Mouse (Mus musculus) neural tube, embryonic 13.5 days (tissue): ENCODE data around the gene Bnipl. TPM values are rescaled to one million over a fixed set of nuclear protein-coding genes. Genes with fewer than 3 reads are reported as not detected.

Source experiments
- ATAC-seq: fragments of 200-750 bp; cut with Nextera tagmentation; 2 replicates; pipeline ENCODE4 v1.8.0; 2017; ENCODE audit warnings: low read depth, mild to moderate bottlenecking, moderate TSS enrichment, moderate library complexity
- H3K27ac ChIP-seq: fragments of 300-500 bp; sonication (generic); replicated peaks from 2 replicates; pipeline ENCODE4 v1.5.1; 2015; ENCODE audit warnings: moderate library complexity, mild to moderate bottlenecking, inconsistent platforms
- H3K27me3 ChIP-seq: fragments of 300-500 bp; sonication (generic); 2 replicates; pipeline ENCODE4 v1.6.1; 2015; ENCODE audit warnings: mild to moderate bottlenecking, inconsistent platforms
- H3K36me3 ChIP-seq: fragments of 300-500 bp; sonication (generic); 2 replicates; pipeline ENCODE4 v1.6.1; 2015; ENCODE audit warnings: mild to moderate bottlenecking, inconsistent platforms
- H3K4me1 ChIP-seq: fragments of 300-500 bp; sonication (generic); replicated peaks from 2 replicates; pipeline ENCODE4 v1.6.1; 2015; ENCODE audit warnings: inconsistent platforms
- H3K4me2 ChIP-seq: fragments of 300-500 bp; sonication (generic); 2 replicates; pipeline ENCODE4 v1.6.1; 2015; ENCODE audit warnings: inconsistent platforms, mild to moderate bottlenecking, moderate library complexity
- H3K4me3 ChIP-seq: fragments of 300-500 bp; sonication (generic); 2 replicates; pipeline ENCODE4 v1.5.1; 2015; ENCODE audit warnings: mild to moderate bottlenecking, inconsistent platforms
- H3K9ac ChIP-seq: fragments of 300-500 bp; sonication (generic); 2 replicates; pipeline ENCODE4 v1.6.1; 2015; ENCODE audit warnings: moderate library complexity, mild to moderate bottlenecking, inconsistent platforms
- H3K9me3 ChIP-seq: fragments of 300-500 bp; sonication (generic); 2 replicates; pipeline ENCODE4 v1.6.1; 2016; ENCODE audit warnings: inconsistent platforms
- WGBS: fragments of 180-500 bp; shearing (Covaris S2); methylation state at CpG from one replicate; pipeline ENCODE4 v1.1.7; 2015; 5-methylcytosine and 5-hydroxymethylcytosine counted together
- polyA plus RNA-seq: library from polyadenylated mRNA; unstranded; fragments of >200 nt; fragmentation: Nextera tagmentation; extraction: Ambion mirVana; gene quantifications from 2 replicates; pipeline ENCODE4 v1.2.1, GENCODE M21; 2015

Gene Bnipl
- polyA plus RNA-seq, 1 experiment from 2014 or later, result not detected

GRCm38 (mm10) chr3:95286510-95286909, 35.5 kb upstream of the Bnipl start:
- no peak overlapping the region for H3K9ac ChIP-seq
- H3K27me3 ChIP-seq, result no peaks in the 10 kb centered on the region
- ATAC-seq, result no peak
- H3K27ac ChIP-seq, result no peak overlapping the region
- H3K9me3 ChIP-seq, result no peaks in the 10 kb centered on the region
- H3K4me3 ChIP-seq, result no peak overlapping the region
- 90% methylated on average over 7 of the region's 7 CpGs for WGBS
- H3K36me3 ChIP-seq, result peaks cover 42% of the 10 kb centered on the region
- no peak overlapping the region for H3K4me2 ChIP-seq
- H3K4me1 ChIP-seq, result peaks cover 30% of the 10 kb centered on the region

- Histone ChIP-seq H3K36me3 (peaks cover 37% of the 10 kb centered on the region), H3K27me3 (no peaks in the 10 kb centered on the region), H3K27ac (no peak overlapping the region), H3K4me2 (no peak overlapping the region), H3K4me1 (peaks cover 31% of the 10 kb centered on the region), H3K4me3 (no peak overlapping the region), H3K9ac (no peak overlapping the region), H3K9me3 (no peaks in the 10 kb centered on the region)
- no peak for ATAC-seq
- WGBS, result 71% methylated on average over 5 of the region's 5 CpGs
These were observed 35.0 kb upstream of the Bnipl start for GRCm38 (mm10) chr3:95286011-95286410.

GRCm38 (mm10) chr3:95285390-95285789, 34.4 kb upstream of the Bnipl start:
- no peaks in the 10 kb centered on the region for H3K27me3 ChIP-seq
- H3K36me3 ChIP-seq, result peaks cover 31% of the 10 kb centered on the region
- H3K9ac ChIP-seq, result no peak overlapping the region
- H3K9me3 ChIP-seq, result no peaks in the 10 kb centered on the region
- no peak for ATAC-seq
- H3K4me3 ChIP-seq, result no peak overlapping the region
- 0 out of 2 replicates have a peak overlapping the region, but pooled peaks have one; percentile 82 for H3K4me2 ChIP-seq
- 93% methylated on average over 5 of the region's 5 CpGs for WGBS
- peaks cover 38% of the 10 kb centered on the region for H3K4me1 ChIP-seq
- no peak overlapping the region for H3K27ac ChIP-seq

GRCm38 (mm10) chr3:95284501-95285281, 33.7 kb upstream of the Bnipl start:
- Histone ChIP-seq H3K36me3 (peaks cover 24% of the 10 kb centered on the region), H3K4me2 (peak overlapping the region; percentile 82), H3K27me3 (no peaks in the 10 kb centered on the region), H3K4me3 (peak overlapping the region; percentile 76), H3K9me3 (no peaks in the 10 kb centered on the region), H3K9ac (peak overlapping the region; percentile 91), H3K27ac (no peak overlapping the region), H3K4me1 (peaks cover 41% of the 10 kb centered on the region)
- WGBS, result 86% methylated on average over 12 of the region's 12 CpGs
- no peak for ATAC-seq

GRCm38 (mm10) chr3:95284062-95284461, 33.1 kb upstream of the Bnipl start:
- peak overlapping the region; percentile 82 for H3K4me2 ChIP-seq
- H3K9me3 ChIP-seq, result no peaks in the 10 kb centered on the region
- peak overlapping the region; percentile 76 for H3K4me3 ChIP-seq
- peak overlapping the region; percentile 91 for H3K9ac ChIP-seq
- 9% methylated on average over 1 of the region's 1 CpGs for WGBS
- H3K36me3 ChIP-seq, result peaks cover 19% of the 10 kb centered on the region
- H3K4me1 ChIP-seq, result peaks cover 44% of the 10 kb centered on the region
- no peaks in the 10 kb centered on the region for H3K27me3 ChIP-seq
- no peak for ATAC-seq
- peak overlapping the region; percentile 98 for H3K27ac ChIP-seq

- no peaks in the 10 kb centered on the region for H3K27me3 ChIP-seq
- ATAC-seq, result no peak
- peak overlapping the region; percentile 98 for H3K27ac ChIP-seq
- peak overlapping the region; percentile 91 for H3K9ac ChIP-seq
- H3K36me3 ChIP-seq, result peaks cover 14% of the 10 kb centered on the region
- whole genome bisulfite sequencing, result 2% methylated on average over 7 of the region's 7 CpGs
- H3K4me3 ChIP-seq, result peak overlapping the region; percentile 76
- peak overlapping the region; percentile 82 for H3K4me2 ChIP-seq
- H3K4me1 ChIP-seq, result peaks cover 44% of the 10 kb centered on the region
- H3K9me3 ChIP-seq, result no peaks in the 10 kb centered on the region
These were observed 32.6 kb upstream of the Bnipl start for GRCm38 (mm10) chr3:95283589-95283941.

- peak; percentile 69 for ATAC-seq
- Histone ChIP-seq H3K9me3 (no peaks in the 10 kb centered on the region), H3K4me3 (peak overlapping the region; percentile 76), H3K36me3 (peaks cover 9% of the 10 kb centered on the region), H3K4me2 (peak overlapping the region; percentile 82), H3K9ac (peak overlapping the region; percentile 91), H3K27ac (peak overlapping the region; percentile 98), H3K4me1 (peaks cover 44% of the 10 kb centered on the region), H3K27me3 (no peaks in the 10 kb centered on the region)
- WGBS, result under 1% methylated on average over 51 of the region's 51 CpGs
These were observed 32.0 kb upstream of the Bnipl start for GRCm38 (mm10) chr3:95282865-95283588.

GRCm38 (mm10) chr3:95282381-95282864, 31.4 kb upstream of the Bnipl start:
- no peaks in the 10 kb centered on the region for H3K27me3 ChIP-seq
- WGBS, result under 1% methylated on average over 11 of the region's 11 CpGs
- peak overlapping the region; percentile 91 for H3K9ac ChIP-seq
- H3K4me2 ChIP-seq, result peak overlapping the region; percentile 82
- peaks cover 44% of the 10 kb centered on the region for H3K4me1 ChIP-seq
- peak; percentile 16; the same call in 1 of the 2 replicates for ATAC-seq
- peaks cover 3% of the 10 kb centered on the region for H3K36me3 ChIP-seq
- H3K4me3 ChIP-seq, result peak overlapping the region; percentile 76
- no peaks in the 10 kb centered on the region for H3K9me3 ChIP-seq
- peak overlapping the region; percentile 98 for H3K27ac ChIP-seq

GRCm38 (mm10) chr3:95281216-95282126, 30.5 kb upstream of the Bnipl start, which contains the start of the genes Mindy1 and Prune1:
Gene Mindy1, plus strand, starts transcription at chr3:95281345.
Gene Prune1, minus strand, starts transcription at chr3:95282076.
- ATAC-seq, result peak; percentile 92
- H3K9me3 ChIP-seq, result no peaks in the 10 kb centered on the region
- H3K4me1 ChIP-seq, result peaks cover 44% of the 10 kb centered on the region
- H3K9ac ChIP-seq, result peak within 1 kb of the TSS; percentile 91
- H3K4me2 ChIP-seq, result peak within 1 kb of the TSS; percentile 82
- H3K36me3 ChIP-seq, result no peaks in the 10 kb centered on the region
- H3K27ac ChIP-seq, result peak within 1 kb of the TSS; percentile 98
- H3K4me3 ChIP-seq, result peak within 1 kb of the TSS; percentile 76
- WGBS, result 1% methylated on average over 53 of the region's 53 CpGs
- no peaks in the 10 kb centered on the region for H3K27me3 ChIP-seq

- Histone ChIP-seq H3K27me3 (no peaks in the 10 kb centered on the region), H3K9me3 (no peaks in the 10 kb centered on the region), H3K4me3 (peak overlapping the region; percentile 76), H3K27ac (peak overlapping the region; percentile 98), H3K4me1 (peaks cover 41% of the 10 kb centered on the region), H3K4me2 (peak overlapping the region; percentile 82), H3K9ac (peak overlapping the region; percentile 90), H3K36me3 (no peaks in the 10 kb centered on the region)
- WGBS, result 34% methylated on average over 8 of the region's 8 CpGs
- no peak for ATAC-seq
These were observed 29.8 kb upstream of the Bnipl start for GRCm38 (mm10) chr3:95280747-95281146.

- H3K27me3 ChIP-seq, result no peaks in the 10 kb centered on the region
- WGBS, result 97% methylated on average over 1 of the region's 1 CpGs
These were observed 26.2 kb upstream of the Bnipl start for GRCm38 (mm10) chr3:95277149-95277551.

More at GRCm38 (mm10) chr3:95277149-95277551, 26.2 kb upstream of the Bnipl start:
- no peak for ATAC-seq
- Histone ChIP-seq H3K36me3 (no peaks in the 10 kb centered on the region), H3K9ac (no peak overlapping the region), H3K9me3 (no peaks in the 10 kb centered on the region), H3K27ac (no peak overlapping the region), H3K4me3 (no peak overlapping the region), H3K4me1 (peaks cover 16% of the 10 kb centered on the region), H3K4me2 (no peak overlapping the region)
